Mouse (Mus musculus): Measurements from ENCODE around the gene Mycs. TPM values are rescaled to one million over a fixed set of nuclear protein-coding genes. Genes with fewer than 3 reads are reported as not detected.

The Mycs gene
- polyA plus RNA-seq (2015; fragmentation: Illumina TruSeq; extraction: RNeasy Lipid Tissue Mini Kit (QIAGEN cat#74804); ENCODE audit: insufficient read depth, low read depth, low replicate concordance) = not detected

DNA sequence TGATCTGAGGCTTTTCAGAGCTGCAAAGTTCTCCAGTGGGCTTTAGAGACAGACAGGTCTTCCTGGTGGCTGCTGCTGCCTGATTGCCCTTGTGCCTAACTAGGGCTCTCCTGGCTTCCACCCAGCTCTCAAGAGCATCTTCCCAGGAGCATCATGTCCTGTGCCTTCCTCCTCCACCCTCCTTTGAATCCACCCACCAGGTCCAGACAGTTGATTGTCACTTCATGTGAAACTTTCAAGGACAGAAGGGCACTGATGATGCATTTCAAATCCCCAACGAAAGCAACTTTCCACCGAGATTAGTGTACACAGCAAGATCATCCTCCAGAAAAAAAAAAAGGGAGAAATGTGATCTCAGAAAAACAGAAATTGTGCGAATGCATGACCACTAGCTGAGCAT is at the start of gene Mycs:
TSS of gene Mycs (minus strand) at position 101 of the 400 bp plus-strand sequence.

Other genes with a start within 250 kb of the Mycs start
- gene Btbd35f7, start 199.8 kb upstream of the Mycs start, polyA plus RNA-seq (2015; fragmentation: Illumina TruSeq; extraction: RNeasy Lipid Tissue Mini Kit (QIAGEN cat#74804); ENCODE audit: insufficient read depth, low read depth, low replicate concordance) = not detected